Comparison of ENCODE assay signal across 8 mouse cellular contexts in genomic region chr6:128437288-128437687, GRCm38 (mm10). TPM values are rescaled to one million over a fixed set of nuclear protein-coding genes. Genes with fewer than 3 reads are reported as not detected.
DNase-seq lines count a peak whose midpoint lies in the region; ATAC-seq and TF ChIP-seq lines count a peak whose summit lies in the region.

No protein-coding gene starts in this region.

- H3K27me3 ChIP-seq in heart, embryonic 11.5 days (ENCODE audit: control insufficient read depth, insufficient read depth, low read length): no peaks in the 10 kb centered on the region
- H3K27me3 ChIP-seq in E14TG2a.4 (ENCODE audit: insufficient read depth, low read length): no peaks in the 10 kb centered on the region
- no peaks in the 10 kb centered on the region for H3K27me3 ChIP-seq in forebrain, embryonic 16.5 days (replicated peaks; ENCODE audit: control insufficient read depth, insufficient read depth, low read length)

- DNase-seq in heart, adult 11 months: no peak
- no peak for DNase-seq in urinary bladder, postnatal 36 days (ENCODE audit: low spot score in 2 of 2)
- no peak for DNase-seq in layer of hippocampus, adult 9-10 months (ENCODE audit: low spot score)
- no peak for DNase-seq in gastrocnemius, postnatal 36 days

- no peak for TF ChIP-seq CTCF in E14TG2a.4 (conservative IDR thresholded peaks at IDR 0.05; ENCODE audit: low read length)

- no peaks in the 10 kb centered on the region for H3K9me3 ChIP-seq in heart, embryonic 11.5 days (replicated peaks; ENCODE audit: control insufficient read depth, low read length)
- H3K9me3 ChIP-seq in E14TG2a.4 (ENCODE audit: low read length): no peaks in the 10 kb centered on the region
- H3K9me3 ChIP-seq in forebrain, embryonic 16.5 days (ENCODE audit: control insufficient read depth, low read length): no peaks in the 10 kb centered on the region

- ATAC-seq in heart, embryonic 11.5 days (replicated peaks; ENCODE audit: insufficient number of reproducible peaks, low FRiP score, low TSS enrichment): no peak
- no peak for ATAC-seq in forebrain, embryonic 16.5 days

- peak overlapping the region; percentile 95 for H3K4me3 ChIP-seq in heart, embryonic 11.5 days (ENCODE audit: low read depth, low read length)
- H3K4me3 ChIP-seq in E14TG2a.4 (replicated peaks; ENCODE audit: low read length): peak overlapping the region; percentile 99
- H3K4me3 ChIP-seq in forebrain, embryonic 16.5 days (replicated peaks; ENCODE audit: low read length): peak overlapping the region; percentile 90
- peak overlapping the region; percentile 60 for H3K4me3 ChIP-seq in macrophage (ENCODE audit: inconsistent target)

- peak overlapping the region; percentile 98 for H3K9ac ChIP-seq in heart, embryonic 11.5 days (ENCODE audit: low read depth, low read length)
- H3K9ac ChIP-seq in forebrain, embryonic 16.5 days (replicated peaks; ENCODE audit: low read depth, low read length): peak overlapping the region; percentile 94

- peaks cover 15% of the 10 kb centered on the region; the same call in 1 of the 2 replicates for H3K79me2 ChIP-seq in macrophage (ENCODE audit: inconsistent target)

- H3K27ac ChIP-seq in heart, embryonic 11.5 days (ENCODE audit: low read depth, low read length): peak overlapping the region; percentile 95; the same call in 1 of the 2 replicates
- H3K27ac ChIP-seq in forebrain, embryonic 16.5 days (ENCODE audit: low read length): peak overlapping the region; percentile 90
- no peak overlapping the region for H3K27ac ChIP-seq in macrophage

- peak overlapping the region; percentile 75 for H3K4me2 ChIP-seq in heart, embryonic 11.5 days
- H3K4me2 ChIP-seq in forebrain, embryonic 16.5 days (ENCODE audit: low read length): peak overlapping the region; percentile 66

- WGBS in heart, embryonic 11.5 days (ENCODE audit: insufficient replicate concordance): 2% methylated on average over 10 of the region's 10 CpGs
- WGBS in forebrain, embryonic 16.5 days: 3% methylated on average over 10 of the region's 10 CpGs
- WGBS in macrophage (ENCODE audit: missing documents): 13% methylated on average over 10 of the region's 10 CpGs

- H3K36me3 ChIP-seq in heart, embryonic 11.5 days (ENCODE audit: control insufficient read depth, insufficient read depth, low read length): peaks cover 28% of the 10 kb centered on the region
- H3K36me3 ChIP-seq in E14TG2a.4 (ENCODE audit: insufficient read depth, low read length): peaks cover 53% of the 10 kb centered on the region
- H3K36me3 ChIP-seq in forebrain, embryonic 16.5 days (ENCODE audit: control insufficient read depth, insufficient read depth): peaks cover 31% of the 10 kb centered on the region
- H3K36me3 ChIP-seq in macrophage (ENCODE audit: inconsistent target): peaks cover 30% of the 10 kb centered on the region

- intact Hi-C loops in gastrocnemius, postnatal 36 days (cut with DNase I): loop anchor here (10.0 kb wide), 1 partner anchor 1332 kb away; the partner anchor contains the start of gene Tigar

- H3K4me1 ChIP-seq in heart, embryonic 11.5 days (ENCODE audit: control insufficient read depth, insufficient read depth, low read length): peaks cover 27% of the 10 kb centered on the region
- peaks cover 70% of the 10 kb centered on the region for H3K4me1 ChIP-seq in E14TG2a.4 (replicated peaks; ENCODE audit: low read depth, low read length)
- H3K4me1 ChIP-seq in forebrain, embryonic 16.5 days (replicated peaks; ENCODE audit: control insufficient read depth, insufficient read depth, low read length): peaks cover 19% of the 10 kb centered on the region

RNA-seq across cellular contexts. Expression of gene Fkbp4, which starts 1.2 kb away (rescaled TPM):
- polyA plus RNA-seq in heart, embryonic 11.5 days (2014; fragmentation: Nextera tagmentation; extraction: Ambion mirVana): 270 and 303 TPM in 2 replicates
- 428 TPM in 2 replicates for polyA plus RNA-seq in forebrain, embryonic 16.5 days (2015; fragmentation: Nextera tagmentation; extraction: Ambion mirVana)
- total RNA-seq in macrophage (2018; cell fraction: chromatin; rRNA removed): 10 to 100 TPM in 4 of 26 experiments, 1 to 10 TPM in 22; 1.6 to 14.1 (median 5.4) TPM
- 10 to 100 TPM; 17.4 to 38.9 (median 30.6) TPM for total RNA-seq in macrophage (2018; cell fraction: cytosol; rRNA removed)
- total RNA-seq in macrophage (2018; cell fraction: nucleus; rRNA removed): 10 to 100 TPM in 19 of 26 experiments, 1 to 10 TPM in 7; 6.1 to 37.3 (median 14.6) TPM
- 27.4 to 67.4 TPM (median 49.4 TPM) in 3 replicates for polyA plus RNA-seq in macrophage (2018)
- 100 to 1,000 TPM in 1 of 2 experiments, 10 to 100 TPM in 1; 97.6 to 114 TPM for total RNA-seq in gastrocnemius, postnatal 36 days (2021)

RNA-seq across cellular contexts. Expression of gene Itfg2, which starts 12.6 kb away (rescaled TPM):
- polyA plus RNA-seq in heart, embryonic 11.5 days (2014; fragmentation: Nextera tagmentation; extraction: Ambion mirVana): 25.8 and 26.3 TPM in 2 replicates
- 37.7 and 43.0 TPM in 2 replicates for polyA plus RNA-seq in forebrain, embryonic 16.5 days (2015; fragmentation: Nextera tagmentation; extraction: Ambion mirVana)
- 10 to 100 TPM in 19 of 26 experiments, 1 to 10 TPM in 7; 5.1 to 36.1 (median 19.0) TPM for total RNA-seq in macrophage (2018; cell fraction: chromatin; rRNA removed)
- total RNA-seq in macrophage (2018; cell fraction: cytosol; rRNA removed): 1 to 10 TPM; 1.9 to 8.0 (median 5.1) TPM
- 10 to 100 TPM in 13 of 26 experiments, 1 to 10 TPM in 13; 3.0 to 27.9 (median 10.4) TPM for total RNA-seq in macrophage (2018; cell fraction: nucleus; rRNA removed)
- polyA plus RNA-seq in macrophage (2018): 3.9 to 5.2 TPM (median 5.2 TPM) in 3 replicates
- total RNA-seq in gastrocnemius, postnatal 36 days (2021): 10 to 100 TPM; 15.3 to 19.5 TPM

RNA-seq across cellular contexts. Expression of gene Nrip2, which starts 38.2 kb away (rescaled TPM):
- 1.9 TPM in 2 replicates for polyA plus RNA-seq in heart, embryonic 11.5 days (2014; fragmentation: Nextera tagmentation; extraction: Ambion mirVana)
- 5.5 and 8.3 TPM in 2 replicates for polyA plus RNA-seq in forebrain, embryonic 16.5 days (2015; fragmentation: Nextera tagmentation; extraction: Ambion mirVana)
- not detected for total RNA-seq in macrophage (2018; cell fraction: chromatin; rRNA removed)
- total RNA-seq in macrophage (2018; cell fraction: cytosol; rRNA removed): not detected
- total RNA-seq in macrophage (2018; cell fraction: nucleus; rRNA removed): not detected
- polyA plus RNA-seq in macrophage (2018): not detected in 3 replicates
- total RNA-seq in gastrocnemius, postnatal 36 days (2021): 1 to 10 TPM; 1.4 to 1.5 TPM
